Mouse (Mus musculus): ENCODE measurements around the gene Mmrn2.
"Not testable (repeated sequence)": the region's sequence is repeated elsewhere in the genome, so short reads cannot be mapped to it uniquely, and the experiment has no call there.

Gene Mmrn2

GRCm38 (mm10) chr14:34400021-34400420 lies 24.8 kb downstream of the Mmrn2 start:
- DNase-seq (ENCODE audit: extremely low read depth, low read depth, low spot score): no peak

DNA sequence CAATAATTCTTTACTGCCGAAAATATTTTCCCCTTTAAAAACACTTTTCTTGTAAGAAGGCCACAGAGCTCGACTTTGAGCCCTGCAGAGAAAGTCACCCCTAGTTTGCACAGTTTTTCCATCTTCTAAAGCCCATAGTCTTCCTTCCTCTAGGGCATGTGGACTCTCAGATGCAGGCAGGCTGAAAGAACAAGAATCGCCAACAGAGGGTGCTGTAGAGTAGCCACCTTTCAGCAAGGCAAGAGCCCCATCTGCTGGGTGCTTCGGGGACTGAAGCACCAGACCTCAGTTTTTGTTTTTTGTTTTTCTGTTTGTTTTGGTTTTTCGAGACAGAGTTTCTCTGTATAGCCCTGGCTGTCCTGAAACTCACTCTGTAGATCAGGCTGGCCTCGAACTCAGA lies 25.9 kb downstream of the Mmrn2 start:
- no peak for DNase-seq (ENCODE audit: extremely low read depth, low read depth, low spot score)

- DNase-seq (ENCODE audit: extremely low read depth, low read depth, low spot score): no peak
Observed at GRCm38 (mm10) chr14:34402871-34403270, 27.6 kb downstream of the Mmrn2 start.

DNA sequence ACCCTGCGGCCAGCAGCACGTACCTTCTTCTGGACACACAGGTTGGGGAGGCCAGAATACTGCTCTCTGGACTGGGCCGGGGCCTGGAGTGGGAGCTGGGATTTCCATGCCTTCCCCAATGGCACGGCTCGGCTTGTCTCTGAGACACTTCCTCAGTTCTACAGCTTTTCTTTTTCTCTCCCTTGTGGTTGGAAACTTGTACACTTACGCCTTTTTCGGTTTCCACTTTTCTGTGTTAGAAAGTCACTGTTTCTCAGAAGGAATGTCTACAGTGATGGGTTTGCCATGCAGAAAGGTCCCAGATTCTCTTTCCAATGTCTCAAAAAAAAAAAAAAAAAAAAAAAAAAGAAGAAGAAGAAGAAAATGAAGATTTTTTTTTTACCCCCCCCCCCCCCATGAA lies 28.2 kb downstream of the Mmrn2 start:
- DNase-seq (ENCODE audit: extremely low read depth, low read depth, low spot score): no peak

- DNase-seq (ENCODE audit: extremely low read depth, low read depth, low spot score): no peak
Observed at GRCm38 (mm10) chr14:34410716-34411115, 35.5 kb downstream of the Mmrn2 start.

DNA sequence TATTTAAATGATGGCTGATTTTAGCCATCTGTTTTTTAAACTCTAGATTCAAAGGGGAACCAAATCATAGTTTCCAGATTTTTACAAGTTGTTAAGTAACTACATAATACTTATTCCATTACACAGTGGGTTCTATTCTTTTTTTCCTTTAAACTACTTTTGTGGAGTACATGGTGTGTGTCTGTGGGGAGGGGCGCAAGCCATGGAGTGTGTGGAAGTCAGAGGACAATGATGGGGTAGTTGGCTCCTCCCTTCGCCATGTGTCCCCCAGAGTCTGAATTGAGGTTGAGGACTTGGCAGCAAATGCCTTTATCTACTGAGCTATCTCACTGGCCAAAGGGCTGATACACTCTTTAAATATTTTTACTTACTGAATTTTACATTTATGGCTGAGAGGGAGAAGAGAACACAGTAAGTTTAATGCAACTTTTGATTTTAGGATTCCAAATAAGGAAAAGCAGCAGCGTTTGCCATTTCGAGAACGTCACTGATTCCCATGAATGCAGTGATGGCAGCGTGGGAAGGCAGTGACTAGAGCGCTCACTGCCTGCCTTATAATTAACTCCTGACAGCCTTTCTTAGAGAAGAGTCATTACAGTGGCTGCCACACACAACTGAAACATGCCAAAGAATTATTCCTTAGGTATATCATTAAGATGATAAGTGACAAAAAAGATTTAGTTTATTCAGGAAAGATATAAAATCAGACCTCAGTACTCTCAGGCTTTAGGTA lies 37.1 kb downstream of the Mmrn2 start:
- DNase-seq (ENCODE audit: extremely low read depth, low read depth, low spot score): no peak

GRCm38 (mm10) chr14:34416946-34417345 lies 41.7 kb downstream of the Mmrn2 start:
- not testable (repeated sequence) for DNase-seq (ENCODE audit: extremely low read depth, low read depth, low spot score)

DNA sequence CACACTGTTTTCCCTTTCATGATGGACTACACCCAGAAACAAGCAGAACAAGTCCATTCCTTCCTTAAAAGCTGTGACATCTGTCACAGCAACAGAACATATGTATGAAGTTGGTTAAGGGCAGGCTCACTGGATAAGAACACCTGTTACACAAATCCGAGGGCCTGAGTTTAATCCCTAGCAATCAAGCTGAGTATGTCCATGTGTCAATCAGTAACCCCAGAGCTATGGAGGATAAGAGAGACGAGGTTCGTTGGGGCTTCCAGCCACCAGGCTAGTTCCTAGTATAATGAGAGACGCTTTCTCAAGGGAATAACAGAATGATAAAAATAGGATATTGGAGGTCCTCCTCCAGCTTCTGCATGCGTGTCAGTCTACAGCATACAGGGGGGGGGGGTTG lies 42.2 kb downstream of the Mmrn2 start:
- peak; percentile 43 for DNase-seq (ENCODE audit: extremely low read depth, low read depth, low spot score)

GRCm38 (mm10) chr14:34421078-34421477 lies 45.8 kb downstream of the Mmrn2 start:
- no peak for DNase-seq (ENCODE audit: extremely low read depth, low read depth, low spot score)

DNA sequence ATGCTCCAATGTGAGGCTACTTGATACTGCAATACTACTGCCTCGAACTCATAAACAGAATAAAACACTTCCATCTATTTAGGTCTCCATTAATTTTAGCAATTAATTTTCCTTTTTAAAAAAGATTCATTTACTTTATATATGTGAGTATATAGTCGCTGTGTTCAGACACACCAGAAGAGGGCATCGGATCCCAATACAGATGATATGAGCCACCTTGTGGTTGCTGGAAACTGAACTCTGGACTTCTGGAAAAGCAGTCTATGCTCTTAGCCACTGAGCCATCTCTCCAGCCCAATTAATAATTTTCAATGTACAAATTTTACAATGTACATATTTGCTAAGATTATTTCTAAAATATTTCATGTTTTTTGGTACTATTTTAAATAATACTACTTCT lies 53.0 kb downstream of the Mmrn2 start:
- no peak for DNase-seq (ENCODE audit: extremely low read depth, low read depth, low spot score)

DNA sequence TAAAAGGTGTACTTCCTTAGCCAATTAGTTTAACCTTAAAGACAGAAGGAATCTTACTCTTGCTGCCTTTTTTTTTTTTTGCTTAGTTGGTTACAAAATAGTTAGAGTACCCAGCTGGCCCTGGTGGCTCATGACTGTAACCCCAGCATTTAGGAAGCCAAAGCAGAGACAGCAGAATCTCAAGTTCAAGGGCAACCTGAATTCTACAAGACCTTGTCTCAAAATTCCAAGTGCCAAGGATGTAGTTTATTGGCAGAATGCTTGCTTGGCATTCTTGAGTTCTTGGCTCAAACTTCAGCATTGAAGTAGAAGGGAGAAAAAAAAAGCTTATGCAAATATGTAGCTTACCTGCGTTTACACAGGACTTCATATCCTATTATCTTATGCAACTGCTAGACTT lies 53.8 kb downstream of the Mmrn2 start:
- no peak for DNase-seq (ENCODE audit: extremely low read depth, low read depth, low spot score)

- peak; percentile 67 for DNase-seq (ENCODE audit: extremely low read depth, low read depth, low spot score)
Observed at GRCm38 (mm10) chr14:34440526-34441066, 65.3 kb downstream of the Mmrn2 start.

DNA sequence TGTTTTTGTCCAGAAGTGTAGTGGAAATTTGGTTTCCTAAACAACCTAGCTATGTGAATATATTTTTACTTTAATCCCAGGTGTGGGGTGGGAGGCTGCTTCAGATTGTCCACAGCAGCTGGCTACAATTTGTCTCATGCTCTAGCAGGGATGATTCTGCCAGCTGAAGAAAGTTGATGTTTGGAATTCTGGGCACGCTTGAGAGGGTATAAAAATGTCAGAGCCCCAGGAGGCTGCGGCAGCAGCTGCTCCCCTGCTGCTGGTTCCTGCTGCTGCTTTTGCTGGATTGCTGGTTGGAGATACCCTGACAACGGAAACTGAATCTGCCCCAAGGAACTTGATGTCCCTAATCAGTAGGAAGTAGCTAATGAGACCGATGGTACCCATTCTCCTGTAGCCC lies 67.3 kb downstream of the Mmrn2 start:
- no peak for DNase-seq (ENCODE audit: extremely low read depth, low read depth, low spot score)

GRCm38 (mm10) chr14:34444368-34444767 lies 69.1 kb downstream of the Mmrn2 start:
- DNase-seq (ENCODE audit: extremely low read depth, low read depth, low spot score): no peak

DNA sequence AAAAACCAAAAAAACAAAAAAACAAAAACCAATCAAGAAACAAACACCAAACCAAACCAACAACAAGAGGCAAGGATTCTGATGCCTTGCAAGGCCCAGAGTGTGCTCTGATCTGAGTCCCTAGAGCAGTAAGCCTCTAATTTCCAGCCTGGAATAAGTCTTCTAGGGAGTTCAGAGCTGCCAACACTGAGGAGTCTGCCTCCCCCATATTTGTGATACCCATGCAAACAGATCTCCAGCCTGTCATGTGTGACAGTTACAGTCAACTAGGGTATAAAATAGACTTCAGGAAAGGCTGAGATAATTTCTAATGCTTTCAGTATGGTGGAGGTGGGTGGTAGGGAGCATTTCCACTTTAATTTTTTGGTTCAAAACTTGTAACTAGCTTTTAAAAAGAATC lies 69.7 kb downstream of the Mmrn2 start:
- no peak for DNase-seq (ENCODE audit: extremely low read depth, low read depth, low spot score)

GRCm38 (mm10) chr14:34445348-34445747 lies 70.1 kb downstream of the Mmrn2 start:
- no peak for DNase-seq (ENCODE audit: extremely low read depth, low read depth, low spot score)

DNA sequence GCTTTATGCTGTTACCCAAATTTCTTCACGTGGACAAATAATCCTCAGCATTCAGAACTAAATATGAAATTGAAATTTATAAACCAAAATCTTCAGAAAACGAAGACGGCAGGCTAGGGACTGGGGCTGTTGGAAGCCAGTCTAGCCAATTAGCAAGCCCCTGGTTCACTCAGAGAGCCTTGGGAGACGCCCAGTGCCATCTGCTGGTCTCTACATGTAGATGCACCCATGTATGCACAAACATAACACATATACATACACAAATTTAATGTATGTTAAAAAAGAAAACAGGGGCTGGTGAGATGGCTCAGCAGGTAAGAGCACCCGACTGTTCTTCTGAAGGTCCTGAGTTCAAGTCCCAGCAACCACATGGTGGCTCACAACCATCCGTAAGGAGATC lies 71.4 kb downstream of the Mmrn2 start:
- DNase-seq (ENCODE audit: extremely low read depth, low read depth, low spot score): no peak

DNA sequence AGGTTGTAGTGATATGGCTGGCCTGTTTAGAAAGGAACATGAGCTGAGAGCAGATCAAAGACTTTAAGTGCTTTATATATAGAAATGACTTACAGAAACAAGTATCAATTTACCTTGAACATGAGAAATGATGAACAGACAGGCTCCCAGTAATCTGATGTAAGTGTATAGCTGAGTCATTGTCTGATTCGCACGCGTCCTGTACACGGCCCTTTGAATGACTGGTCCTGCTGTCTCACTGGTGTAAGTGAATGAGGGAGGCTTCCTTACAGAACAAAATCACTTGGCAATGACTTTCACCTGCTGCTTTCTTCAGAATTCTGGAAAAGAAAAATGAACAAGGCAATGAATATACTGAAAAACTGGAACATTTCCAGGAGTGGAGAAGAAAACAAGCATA lies 72.4 kb downstream of the Mmrn2 start:
- no peak for DNase-seq (ENCODE audit: extremely low read depth, low read depth, low spot score)

DNA sequence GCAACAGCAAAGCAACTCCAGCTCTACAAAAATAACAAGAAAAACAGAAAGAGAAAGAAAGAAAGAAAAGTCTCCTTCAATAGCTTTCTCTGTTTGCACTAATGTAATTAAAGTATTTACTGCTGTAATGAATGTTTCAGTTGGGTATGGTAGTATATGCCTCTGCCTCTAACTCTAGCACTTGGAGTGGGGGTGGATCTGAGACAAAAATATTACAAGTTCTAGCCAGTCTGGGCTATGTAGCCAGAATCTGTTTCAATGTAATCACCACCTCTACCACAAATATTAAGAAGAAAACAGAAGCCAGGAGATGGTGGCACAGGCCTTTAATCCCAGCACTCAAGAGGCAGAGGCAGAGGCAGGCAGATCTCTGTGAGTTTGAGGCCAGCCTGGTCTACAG lies 73.1 kb downstream of the Mmrn2 start:
- DNase-seq (ENCODE audit: extremely low read depth, low read depth, low spot score): no peak

DNA sequence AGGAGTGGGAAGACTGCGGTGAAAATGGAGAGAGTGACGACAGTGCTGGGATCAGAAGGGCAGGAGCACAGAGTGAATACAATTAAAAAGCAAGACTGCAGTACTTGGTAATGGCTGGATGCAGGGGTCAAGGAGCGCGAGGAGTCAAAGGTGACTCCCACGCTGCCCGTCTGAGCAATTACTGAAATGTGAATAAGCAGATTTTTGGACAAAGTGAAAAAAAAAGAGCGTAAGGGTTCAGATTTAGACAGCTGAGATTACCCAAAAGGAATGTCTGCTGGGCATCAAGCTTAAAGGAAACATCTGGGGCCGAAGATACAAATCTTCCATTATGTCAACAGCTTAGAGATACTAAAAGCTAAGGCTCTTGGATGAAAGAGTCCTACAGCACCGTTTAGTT lies 74.5 kb downstream of the Mmrn2 start:
- no peak for DNase-seq (ENCODE audit: extremely low read depth, low read depth, low spot score)

- DNase-seq (ENCODE audit: extremely low read depth, low read depth, low spot score): no peak
Observed at GRCm38 (mm10) chr14:34450451-34450850, 75.2 kb downstream of the Mmrn2 start.

- DNase-seq (ENCODE audit: extremely low read depth, low read depth, low spot score): no peak
Observed at GRCm38 (mm10) chr14:34451872-34452271, 76.6 kb downstream of the Mmrn2 start.

DNA sequence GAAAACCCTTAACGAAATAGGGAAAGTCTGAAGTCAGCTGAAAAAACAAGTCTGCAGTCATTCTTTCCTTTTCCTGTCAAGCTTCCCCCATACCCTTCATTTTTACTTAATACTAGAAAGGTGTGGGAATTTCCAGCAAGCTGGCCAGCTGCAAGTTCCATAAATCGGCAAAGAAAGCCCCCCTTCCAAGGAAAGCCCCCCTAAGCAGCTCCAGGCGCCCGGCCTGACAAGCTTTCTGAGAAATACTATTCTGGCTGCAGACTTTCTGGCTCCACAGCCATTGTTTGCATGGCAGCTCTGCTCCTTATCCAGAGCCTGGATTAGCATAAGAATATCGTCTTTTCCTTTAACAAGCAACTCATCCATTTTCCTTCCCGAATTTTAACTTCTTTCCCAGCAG lies 78.4 kb downstream of the Mmrn2 start:
- no peak for DNase-seq (ENCODE audit: extremely low read depth, low read depth, low spot score)

Data from fat pad, adult 2 months (tissue).